Mouse (Mus musculus) liver, embryonic 14.5 days (tissue): ENCODE results near the gene Slc17a8.

Source experiments
- CTCF ChIP-seq: IDR thresholded peaks from 2 replicates; pipeline ENCODE4 v1.5.1; 2016; ENCODE audit warnings: antibody characterized with exemption, low read depth, control low read depth
- EP300 ChIP-seq: IDR thresholded peaks from 2 replicates; pipeline ENCODE4 v1.6.1; 2016; ENCODE audit warnings: antibody characterized with exemption, low read depth

- TF ChIP-seq CTCF: no peak
- TF ChIP-seq EP300: no peak
These were observed 77.2 kb downstream of the Slc17a8 start for GRCm38 (mm10) chr10:89543867-89544266.
